Mouse (Mus musculus): ENCODE data around the gene Sorcs1. TPM values are rescaled to one million over a fixed set of nuclear protein-coding genes. Genes with fewer than 3 reads are reported as not detected.

Sorcs1 gene
- polyA plus RNA-seq (2014; fragmentation: Nextera tagmentation; extraction: Ambion mirVana) = 16.8 and 18.4 TPM in 2 replicates

DNA sequence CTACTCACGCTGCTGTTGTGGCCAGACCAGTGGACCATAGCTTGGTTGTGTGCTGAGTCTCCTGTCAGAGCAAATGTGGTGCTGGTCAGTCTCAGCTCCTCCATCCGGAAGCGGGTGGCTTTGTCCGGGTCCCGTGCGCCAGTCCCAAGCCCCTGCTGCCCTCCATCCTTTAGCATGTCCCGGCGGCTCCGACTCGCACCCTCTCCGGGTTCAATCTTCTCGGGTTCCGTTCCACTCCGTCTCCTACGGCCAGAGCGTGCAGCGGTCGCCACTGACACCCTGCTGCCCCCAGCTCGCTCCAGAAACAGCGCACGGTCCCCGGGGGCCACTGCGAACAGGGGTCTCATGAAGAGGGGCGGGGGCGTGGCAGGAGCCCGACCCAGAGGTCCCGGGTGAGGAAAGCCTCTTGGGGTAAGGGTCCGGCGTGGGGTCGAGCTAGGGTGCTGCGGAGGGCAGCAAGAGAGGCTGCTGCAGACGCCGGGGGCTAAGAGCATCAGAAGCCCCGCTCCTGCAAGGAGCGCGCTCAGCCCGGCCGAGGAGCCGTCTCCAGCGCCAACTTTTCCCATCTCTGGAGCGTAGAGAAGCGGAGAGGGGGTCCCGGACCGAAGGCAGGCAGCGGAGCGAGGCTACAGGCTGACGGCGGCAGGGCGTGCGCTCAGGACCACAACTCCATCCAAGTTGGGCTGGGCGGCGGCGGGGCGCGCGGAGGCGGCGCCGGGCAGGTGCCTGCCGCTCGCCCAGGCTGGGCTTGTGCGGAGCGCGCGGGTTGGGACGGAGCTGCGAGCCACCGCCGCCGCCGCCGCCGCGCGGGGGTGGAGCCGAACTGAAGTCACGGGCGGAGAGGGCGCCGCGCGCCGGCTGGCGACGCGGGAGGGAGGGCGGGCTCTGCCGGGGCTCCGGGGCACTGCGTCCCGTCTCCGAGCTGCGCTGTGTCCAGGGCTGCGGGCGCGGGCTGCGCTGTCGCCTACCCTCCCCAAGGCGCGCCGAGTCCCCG, at the start of gene Sorcs1:
TSS of gene Sorcs1 (minus strand) at position 744 of the 994 bp plus-strand sequence.
- no peaks in the 10 kb centered on the region for H3K9me3 ChIP-seq (ENCODE audit: control insufficient read depth, low read length)
- no peaks in the 10 kb centered on the region for H3K36me3 ChIP-seq (replicated peaks; ENCODE audit: control insufficient read depth, insufficient read depth)
- H3K9ac ChIP-seq = peak within 1 kb of the TSS; percentile 76
- peaks cover 7% of the 10 kb centered on the region for H3K27me3 ChIP-seq (ENCODE audit: control insufficient read depth, insufficient read depth, low read length)
- WGBS = under 1% methylated on average over 73 of the region's 102 CpGs
- H3K4me1 ChIP-seq (replicated peaks; ENCODE audit: control insufficient read depth, insufficient read depth, low read length) = no peaks in the 10 kb centered on the region
- DNase-seq (ENCODE audit: low spot score) = peak; percentile 69
- peak; percentile 92 for ATAC-seq (ENCODE audit: low FRiP score)
- H3K4me3 ChIP-seq (replicated peaks; ENCODE audit: low read length) = peak within 1 kb of the TSS; percentile 83
- H3K4me2 ChIP-seq (replicated peaks) = peak within 1 kb of the TSS; percentile 97
- peak within 1 kb of the TSS; percentile 57 for H3K27ac ChIP-seq

GRCm38 (mm10) chr19:50683277-50683676, 4.8 kb upstream of the Sorcs1 start:
- no peaks in the 10 kb centered on the region for H3K36me3 ChIP-seq (replicated peaks; ENCODE audit: control insufficient read depth, insufficient read depth)
- DNase-seq (ENCODE audit: low spot score) (no peak), ATAC-seq (ENCODE audit: low FRiP score) (no peak)
- H3K9me3 ChIP-seq (ENCODE audit: control insufficient read depth, low read length) = no peaks in the 10 kb centered on the region
- no peaks in the 10 kb centered on the region for H3K4me1 ChIP-seq (replicated peaks; ENCODE audit: control insufficient read depth, insufficient read depth, low read length)
- peaks cover 3% of the 10 kb centered on the region; the same call in 1 of the 2 replicates for H3K27me3 ChIP-seq (ENCODE audit: control insufficient read depth, insufficient read depth, low read length)
- H3K9ac ChIP-seq = no peak overlapping the region
- 76% methylated on average over 2 of the region's 2 CpGs for WGBS
- H3K4me3 ChIP-seq (replicated peaks; ENCODE audit: low read length) = no peak overlapping the region
- no peak overlapping the region for H3K4me2 ChIP-seq (replicated peaks)
- no peak overlapping the region for H3K27ac ChIP-seq

DNA sequence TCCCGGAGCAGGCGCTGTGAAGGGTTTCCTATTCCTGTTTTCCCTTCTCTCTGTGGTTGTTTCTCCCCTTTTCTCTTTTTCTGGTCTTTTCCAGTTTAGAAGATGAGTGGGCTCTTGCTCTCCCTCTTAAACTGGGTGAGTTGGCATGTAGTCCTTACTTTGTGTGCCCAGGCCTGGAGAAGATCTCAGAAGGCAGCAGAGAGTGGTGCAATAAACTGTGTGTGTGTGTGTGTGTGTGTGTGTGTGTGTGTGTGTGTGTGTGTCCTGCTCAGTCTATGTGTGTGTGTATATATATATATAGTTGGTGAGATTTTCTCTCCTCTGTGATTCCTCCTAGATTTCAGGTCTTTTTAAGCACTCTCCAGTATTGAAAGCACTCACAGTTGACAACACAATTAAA, 500 bp upstream of the Sorcs1 start:
- Histone ChIP-seq H3K27me3 (ENCODE audit: control insufficient read depth, insufficient read depth, low read length) (peaks cover 7% of the 10 kb centered on the region), H3K4me3 (replicated peaks; ENCODE audit: low read length) (peak overlapping the region; percentile 83), H3K36me3 (replicated peaks; ENCODE audit: control insufficient read depth, insufficient read depth) (no peaks in the 10 kb centered on the region), H3K9me3 (ENCODE audit: control insufficient read depth, low read length) (no peaks in the 10 kb centered on the region), H3K9ac (peak overlapping the region; percentile 76), H3K27ac (peak overlapping the region; percentile 57), H3K4me1 (replicated peaks; ENCODE audit: control insufficient read depth, insufficient read depth, low read length) (no peaks in the 10 kb centered on the region), H3K4me2 (replicated peaks) (peak overlapping the region; percentile 97)
- DNase-seq (ENCODE audit: low spot score) (peak; percentile 32), ATAC-seq (ENCODE audit: low FRiP score) (peak; percentile 51)
- WGBS = 0% methylated on average over 2 of the region's 2 CpGs

GRCm38 (mm10) chr19:50676578-50677524, 1.6 kb downstream of the Sorcs1 start:
- peak overlapping the region; percentile 76 for H3K9ac ChIP-seq
- DNase-seq (ENCODE audit: low spot score) (peak; percentile 39), ATAC-seq (ENCODE audit: low FRiP score) (no peak)
- H3K4me2 ChIP-seq (replicated peaks) = peak overlapping the region; percentile 97
- no peak overlapping the region for H3K27ac ChIP-seq
- no peaks in the 10 kb centered on the region for H3K9me3 ChIP-seq (ENCODE audit: control insufficient read depth, low read length)
- H3K27me3 ChIP-seq (ENCODE audit: control insufficient read depth, insufficient read depth, low read length) = peaks cover 7% of the 10 kb centered on the region
- H3K4me1 ChIP-seq (replicated peaks; ENCODE audit: control insufficient read depth, insufficient read depth, low read length) = no peaks in the 10 kb centered on the region
- H3K36me3 ChIP-seq (replicated peaks; ENCODE audit: control insufficient read depth, insufficient read depth) = no peaks in the 10 kb centered on the region
- 37% methylated on average over 19 of the region's 19 CpGs for WGBS
- H3K4me3 ChIP-seq (replicated peaks; ENCODE audit: low read length) = peak overlapping the region; percentile 83

- H3K36me3 ChIP-seq (replicated peaks; ENCODE audit: control insufficient read depth, insufficient read depth) = no peaks in the 10 kb centered on the region
- H3K27me3 ChIP-seq (ENCODE audit: control insufficient read depth, insufficient read depth, low read length) = peaks cover 4% of the 10 kb centered on the region
- H3K4me2 ChIP-seq (replicated peaks) = peak overlapping the region; percentile 97; the same call in 1 of the 2 replicates
- H3K4me3 ChIP-seq (replicated peaks; ENCODE audit: low read length) = no peak overlapping the region
- no peak for ATAC-seq (ENCODE audit: low FRiP score)
- WGBS = 85% methylated on average over 5 of the region's 5 CpGs
- no peaks in the 10 kb centered on the region for H3K4me1 ChIP-seq (replicated peaks; ENCODE audit: control insufficient read depth, insufficient read depth, low read length)
- no peak overlapping the region for H3K27ac ChIP-seq
- no peak overlapping the region for H3K9ac ChIP-seq
- DNase-seq (ENCODE audit: low spot score) = no peak
- H3K9me3 ChIP-seq (ENCODE audit: control insufficient read depth, low read length) = no peaks in the 10 kb centered on the region
Measured at GRCm38 (mm10) chr19:50674921-50675320, 3.5 kb downstream of the Sorcs1 start.

DNA sequence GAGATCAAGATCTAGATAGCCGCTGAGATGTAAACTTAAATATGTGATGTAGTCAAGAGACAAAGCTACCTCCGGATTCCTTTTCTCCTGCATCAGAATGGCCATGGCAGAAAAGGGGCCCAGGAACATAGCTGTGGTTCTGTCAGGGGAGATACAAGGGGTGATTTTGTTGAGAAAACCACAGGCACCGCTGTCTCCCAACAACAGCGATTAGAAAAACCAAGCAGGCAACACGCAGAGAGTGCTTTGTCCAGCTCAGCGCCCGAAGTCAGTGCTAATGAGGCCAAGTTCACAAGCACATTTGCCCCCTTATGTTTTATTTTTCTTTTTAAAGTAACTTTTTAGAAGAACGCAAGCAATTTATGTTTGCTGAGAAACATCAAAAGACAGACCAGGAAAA, 10.9 kb downstream of the Sorcs1 start:
- Histone ChIP-seq H3K27ac (no peak overlapping the region), H3K4me3 (replicated peaks; ENCODE audit: low read length) (no peak overlapping the region), H3K4me1 (replicated peaks; ENCODE audit: control insufficient read depth, insufficient read depth, low read length) (no peaks in the 10 kb centered on the region), H3K36me3 (replicated peaks; ENCODE audit: control insufficient read depth, insufficient read depth) (no peaks in the 10 kb centered on the region), H3K4me2 (replicated peaks) (no peak overlapping the region), H3K9ac (no peak overlapping the region), H3K9me3 (ENCODE audit: control insufficient read depth, low read length) (no peaks in the 10 kb centered on the region), H3K27me3 (ENCODE audit: control insufficient read depth, insufficient read depth, low read length) (no peaks in the 10 kb centered on the region)
- DNase-seq (ENCODE audit: low spot score) (no peak), ATAC-seq (ENCODE audit: low FRiP score) (no peak)
- WGBS = 53% methylated on average over 8 of the region's 8 CpGs

DNA sequence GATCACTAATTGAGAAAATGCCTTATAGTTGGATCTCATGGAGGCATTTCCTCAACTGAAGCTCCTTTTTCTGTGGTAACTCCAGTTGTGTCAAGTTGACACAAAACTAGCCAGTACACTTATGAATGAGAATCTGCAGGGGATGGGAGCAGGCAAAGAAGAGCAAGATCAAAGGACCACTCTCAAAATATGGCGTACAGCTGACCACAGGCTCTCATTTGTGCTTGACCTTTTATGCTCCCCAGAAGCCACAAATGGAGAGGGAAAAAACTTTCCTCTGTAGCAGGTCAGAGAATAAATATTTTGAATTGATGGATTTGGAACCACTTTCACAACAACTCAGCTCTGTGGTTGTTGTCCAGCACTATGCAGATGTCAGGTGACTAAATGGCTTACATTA, 14.1 kb downstream of the Sorcs1 start:
- ATAC-seq (ENCODE audit: low FRiP score) (no peak), DNase-seq (ENCODE audit: low spot score) (no peak)
- no peaks in the 10 kb centered on the region for H3K36me3 ChIP-seq (replicated peaks; ENCODE audit: control insufficient read depth, insufficient read depth)
- no peak overlapping the region for H3K4me3 ChIP-seq (replicated peaks; ENCODE audit: low read length)
- H3K27me3 ChIP-seq (ENCODE audit: control insufficient read depth, insufficient read depth, low read length) = no peaks in the 10 kb centered on the region
- H3K27ac ChIP-seq = no peak overlapping the region
- H3K9me3 ChIP-seq (ENCODE audit: control insufficient read depth, low read length) = 0 out of 2 replicates have a peak, but pooled peaks cover 4% of the 10 kb centered on the region
- 68% methylated on average over 1 of the region's 1 CpGs for WGBS
- H3K4me1 ChIP-seq (replicated peaks; ENCODE audit: control insufficient read depth, insufficient read depth, low read length) = no peaks in the 10 kb centered on the region
- no peak overlapping the region for H3K9ac ChIP-seq
- no peak overlapping the region for H3K4me2 ChIP-seq (replicated peaks)

GRCm38 (mm10) chr19:50659144-50659543, 19.3 kb downstream of the Sorcs1 start:
- no peak overlapping the region for H3K4me2 ChIP-seq (replicated peaks)
- WGBS = 85% methylated on average over 4 of the region's 4 CpGs
- H3K36me3 ChIP-seq (replicated peaks; ENCODE audit: control insufficient read depth, insufficient read depth) = no peaks in the 10 kb centered on the region
- H3K9ac ChIP-seq = no peak overlapping the region
- DNase-seq (ENCODE audit: low spot score) (no peak), ATAC-seq (ENCODE audit: low FRiP score) (no peak)
- no peaks in the 10 kb centered on the region for H3K4me1 ChIP-seq (replicated peaks; ENCODE audit: control insufficient read depth, insufficient read depth, low read length)
- no peak overlapping the region for H3K27ac ChIP-seq
- 0 out of 2 replicates have a peak, but pooled peaks cover 4% of the 10 kb centered on the region for H3K9me3 ChIP-seq (ENCODE audit: control insufficient read depth, low read length)
- no peak overlapping the region for H3K4me3 ChIP-seq (replicated peaks; ENCODE audit: low read length)
- no peaks in the 10 kb centered on the region for H3K27me3 ChIP-seq (ENCODE audit: control insufficient read depth, insufficient read depth, low read length)

DNA sequence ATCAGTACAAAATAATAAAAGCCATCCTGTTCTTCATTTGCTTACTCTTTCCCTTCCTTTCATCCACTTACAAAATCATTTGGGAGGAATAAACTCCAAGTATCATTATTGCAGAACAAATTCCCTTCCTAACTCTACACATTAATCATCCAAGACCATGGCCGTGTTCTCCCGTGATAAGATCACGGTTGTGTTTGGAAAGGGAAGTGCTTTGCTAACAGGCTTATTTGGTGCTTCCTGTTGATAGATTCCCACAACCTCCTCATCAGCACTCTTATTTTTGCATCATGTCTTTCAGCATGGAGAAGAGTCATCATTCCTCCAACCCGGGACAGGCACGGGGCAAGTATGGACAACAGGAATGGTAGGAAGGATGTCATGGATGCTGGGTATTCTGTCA, 25.7 kb downstream of the Sorcs1 start:
- Histone ChIP-seq H3K27me3 (ENCODE audit: control insufficient read depth, insufficient read depth, low read length) (no peaks in the 10 kb centered on the region), H3K36me3 (replicated peaks; ENCODE audit: control insufficient read depth, insufficient read depth) (no peaks in the 10 kb centered on the region), H3K4me1 (replicated peaks; ENCODE audit: control insufficient read depth, insufficient read depth, low read length) (no peaks in the 10 kb centered on the region), H3K9ac (no peak overlapping the region), H3K9me3 (ENCODE audit: control insufficient read depth, low read length) (no peaks in the 10 kb centered on the region), H3K4me2 (replicated peaks) (no peak overlapping the region), H3K27ac (no peak overlapping the region), H3K4me3 (replicated peaks; ENCODE audit: low read length) (no peak overlapping the region)
- WGBS = 84% methylated on average over 5 of the region's 5 CpGs
- DNase-seq (ENCODE audit: low spot score) (no peak), ATAC-seq (ENCODE audit: low FRiP score) (no peak)

Data from hindbrain, embryonic 14.5 days (tissue).